Mouse (Mus musculus) limb, embryonic 10.5 days (tissue): ENCODE results near the gene Tbr1. TPM values are rescaled to one million over a fixed set of nuclear protein-coding genes. Genes with fewer than 3 reads are reported as not detected.

ENCODE experiments used
- DNase-seq: peaks from one replicate; pipeline ENCODE4 v3.0.0-alpha.2; 2017; ENCODE audit warnings: low spot score
- H3K27ac ChIP-seq: fragments of 300-500 bp; sonication (generic); 2 replicates; pipeline ENCODE4 v1.5.1; 2016; ENCODE audit warnings: mild to moderate bottlenecking
- H3K27me3 ChIP-seq: fragments of 300-500 bp; sonication (generic); 2 replicates; pipeline ENCODE4 v1.6.1; 2016; ENCODE audit warnings: low read depth, mild to moderate bottlenecking; ENCODE audit not compliant: poor library complexity, severe bottlenecking
- H3K36me3 ChIP-seq: fragments of 300-500 bp; sonication (generic); 2 replicates; pipeline ENCODE4 v1.6.1; 2016; ENCODE audit warnings: mild to moderate bottlenecking, moderate library complexity
- H3K4me1 ChIP-seq: fragments of 300-500 bp; sonication (generic); 2 replicates; pipeline ENCODE4 v1.6.1; 2016
- H3K4me3 ChIP-seq: fragments of 300-500 bp; sonication (generic); 2 replicates; pipeline ENCODE4 v1.5.1; 2016; ENCODE audit warnings: mild to moderate bottlenecking, moderate library complexity
- H3K9me3 ChIP-seq: fragments of 300-500 bp; sonication (generic); replicated peaks from 2 replicates; pipeline ENCODE4 v1.6.1; 2016; ENCODE audit warnings: mild to moderate bottlenecking
- WGBS: fragments of 180-500 bp; shearing (Covaris S2); methylation state at CpG from one replicate; pipeline ENCODE4 v1.1.7; 2016; 5-methylcytosine and 5-hydroxymethylcytosine counted together
- polyA plus RNA-seq: library from polyadenylated mRNA; unstranded; fragments of >200 nt; fragmentation: Nextera tagmentation; extraction: Ambion mirVana; gene quantifications from 2 replicates; pipeline ENCODE4 v1.2.1, GENCODE M21; 2016

Gene Tbr1
- polyA plus RNA-seq, 1 experiment from 2014 or later, result 0.10 TPM

DNA sequence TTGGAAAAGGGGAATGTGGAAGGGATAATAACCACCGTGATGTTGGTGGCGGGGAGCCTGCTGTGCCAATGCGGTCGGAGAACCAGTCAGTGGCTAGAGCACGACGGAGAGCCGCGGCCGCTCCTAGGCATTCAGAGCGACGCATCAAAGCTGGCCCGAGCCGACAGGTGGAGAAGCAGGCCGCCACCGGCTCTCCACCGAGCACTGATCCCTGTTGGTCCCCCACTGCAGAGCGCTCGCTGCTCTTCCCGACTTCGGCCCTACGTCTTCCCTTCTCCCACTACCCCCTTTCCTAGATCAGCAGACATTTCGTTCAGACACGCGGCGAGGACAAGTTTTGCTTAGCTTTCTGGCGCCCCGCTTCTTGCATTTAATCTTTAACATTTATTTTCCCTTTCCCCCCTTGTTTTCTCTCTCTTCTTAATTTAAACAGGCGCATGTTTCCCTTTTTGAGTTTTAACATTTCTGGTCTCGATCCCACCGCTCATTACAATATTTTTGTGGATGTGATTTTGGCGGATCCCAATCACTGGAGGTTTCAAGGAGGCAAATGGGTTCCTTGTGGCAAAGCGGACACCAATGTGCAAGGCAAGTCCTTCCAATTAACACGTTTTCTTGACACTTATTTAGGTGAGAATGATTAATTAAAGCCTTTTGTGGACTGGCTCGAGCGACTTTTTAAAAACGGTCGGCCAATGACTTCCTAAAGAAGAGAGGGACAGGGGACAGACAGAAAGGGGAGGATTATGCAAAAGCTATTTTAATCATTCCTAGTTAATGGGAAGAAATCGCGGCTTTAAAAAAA lies 3.0 kb downstream of the Tbr1 start:
- peaks cover 34% of the 10 kb centered on the region for H3K4me1 ChIP-seq
- no peak overlapping the region for H3K27ac ChIP-seq
- H3K27me3 ChIP-seq, result peaks cover 96% of the 10 kb centered on the region
- H3K9me3 ChIP-seq, result no peaks in the 10 kb centered on the region
- H3K4me3 ChIP-seq, result peak overlapping the region; percentile 22; the same call in 1 of the 2 replicates
- WGBS, result under 1% methylated on average over 39 of the region's 39 CpGs
- no peak for DNase-seq
- 0 out of 2 replicates have a peak, but pooled peaks cover under 1% of the 10 kb centered on the region for H3K36me3 ChIP-seq

DNA sequence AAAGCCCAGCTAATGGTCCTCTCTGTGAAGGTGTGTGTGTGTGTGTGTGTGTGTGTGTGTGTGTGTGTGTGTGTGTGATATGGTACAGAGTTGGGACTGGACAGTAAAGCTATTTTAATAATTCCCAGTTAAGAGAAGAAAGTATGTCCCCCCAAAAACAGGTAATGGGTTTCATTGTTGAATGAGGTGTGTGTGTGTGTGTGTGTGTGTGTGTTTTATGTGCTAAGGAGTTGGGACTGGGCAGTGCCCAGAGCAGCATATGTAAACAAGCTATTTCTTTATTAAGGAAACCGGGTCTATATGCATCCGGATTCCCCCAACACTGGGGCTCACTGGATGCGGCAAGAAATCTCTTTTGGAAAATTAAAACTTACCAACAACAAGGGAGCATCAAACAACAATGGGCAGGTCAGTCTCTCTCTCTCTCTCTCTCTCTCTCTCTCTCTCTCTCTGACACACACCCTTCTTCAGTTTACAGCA lies 3.7 kb downstream of the Tbr1 start:
- peaks cover 100% of the 10 kb centered on the region for H3K27me3 ChIP-seq
- DNase-seq, result peak; percentile 31

DNA sequence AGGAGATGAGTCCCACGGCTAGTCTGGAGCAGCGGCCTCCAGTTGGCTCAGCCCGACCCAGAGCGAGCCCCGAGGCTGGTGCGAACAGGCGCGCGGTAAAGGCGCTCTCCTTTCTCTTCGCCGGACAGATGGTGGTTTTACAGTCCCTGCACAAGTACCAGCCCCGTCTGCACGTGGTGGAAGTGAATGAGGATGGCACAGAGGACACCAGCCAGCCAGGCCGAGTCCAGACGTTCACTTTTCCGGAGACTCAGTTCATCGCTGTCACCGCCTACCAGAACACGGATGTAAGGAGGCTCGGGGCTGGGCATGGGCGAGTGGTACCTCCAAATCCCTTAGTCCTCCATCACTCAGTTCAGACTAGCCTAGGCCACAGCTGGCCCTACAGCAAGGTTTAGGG lies 4.4 kb downstream of the Tbr1 start:
- H3K27ac ChIP-seq, result no peak overlapping the region
- peak overlapping the region; percentile 27 for H3K4me3 ChIP-seq
- peaks cover 100% of the 10 kb centered on the region for H3K27me3 ChIP-seq
- WGBS, result 0% methylated on average over 22 of the region's 22 CpGs
- no peaks in the 10 kb centered on the region for H3K9me3 ChIP-seq
- peaks cover 44% of the 10 kb centered on the region for H3K4me1 ChIP-seq
- peak; percentile 71 for DNase-seq
- H3K36me3 ChIP-seq, result no peaks in the 10 kb centered on the region

More for the DNA sequence above, 3.7 kb downstream of the Tbr1 start:
- WGBS, result 0% methylated on average over 3 of the region's 3 CpGs
- no peaks in the 10 kb centered on the region for H3K36me3 ChIP-seq
- no peak overlapping the region for H3K27ac ChIP-seq
- H3K9me3 ChIP-seq, result no peaks in the 10 kb centered on the region
- H3K4me3 ChIP-seq, result no peak overlapping the region
- peaks cover 36% of the 10 kb centered on the region for H3K4me1 ChIP-seq

DNA sequence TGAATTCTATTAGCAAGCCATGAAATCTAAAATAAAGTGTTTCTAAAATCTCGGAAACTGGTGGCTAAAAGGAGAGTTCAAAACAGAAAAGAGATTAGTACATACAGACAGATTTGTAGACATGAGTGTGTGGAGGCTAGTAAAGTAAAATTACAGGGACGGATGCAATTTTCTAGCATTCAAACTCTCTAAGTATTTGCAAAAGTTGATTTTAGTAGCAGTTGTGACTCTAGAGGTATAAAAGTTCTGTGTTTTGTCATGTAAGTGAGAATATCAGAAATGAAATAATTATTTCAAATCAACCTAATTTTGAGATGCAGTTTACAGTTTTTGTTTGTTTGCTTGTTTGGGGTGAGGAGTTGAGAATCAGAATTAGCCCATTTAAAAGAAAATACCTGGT lies 5.1 kb downstream of the Tbr1 start:
- peaks cover 40% of the 10 kb centered on the region for H3K4me1 ChIP-seq
- peaks cover 100% of the 10 kb centered on the region for H3K27me3 ChIP-seq
- DNase-seq, result no peak
- no peak overlapping the region for H3K4me3 ChIP-seq
- no peaks in the 10 kb centered on the region for H3K36me3 ChIP-seq
- H3K27ac ChIP-seq, result no peak overlapping the region
- WGBS, result 23% methylated on average over 2 of the region's 2 CpGs
- no peaks in the 10 kb centered on the region for H3K9me3 ChIP-seq

DNA sequence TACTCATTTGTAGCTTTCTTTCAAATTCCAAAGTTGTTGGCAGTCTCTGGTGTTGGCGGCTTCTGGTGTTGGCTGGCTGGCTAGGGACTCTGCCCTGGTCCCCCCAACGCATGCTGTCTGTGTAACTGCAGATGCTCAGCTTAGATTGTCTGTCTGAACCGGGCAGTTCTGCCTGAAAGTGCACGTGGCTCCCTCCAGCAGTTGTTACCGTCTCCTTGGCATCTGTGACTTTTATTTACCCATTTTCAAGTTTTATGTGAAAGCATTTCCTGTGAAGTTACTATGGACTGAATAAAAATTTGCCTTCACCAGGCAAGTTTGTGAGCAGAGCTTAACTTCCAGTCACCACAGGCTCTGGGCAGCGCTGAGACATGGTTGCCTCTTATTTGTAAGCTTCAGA lies 6.0 kb downstream of the Tbr1 start:
- H3K9me3 ChIP-seq, result no peaks in the 10 kb centered on the region
- H3K4me1 ChIP-seq, result peaks cover 30% of the 10 kb centered on the region
- no peak overlapping the region for H3K27ac ChIP-seq
- no peaks in the 10 kb centered on the region for H3K36me3 ChIP-seq
- peaks cover 100% of the 10 kb centered on the region for H3K27me3 ChIP-seq
- WGBS, result 1% methylated on average over 6 of the region's 6 CpGs
- peak; percentile 55 for DNase-seq
- no peak overlapping the region for H3K4me3 ChIP-seq

DNA sequence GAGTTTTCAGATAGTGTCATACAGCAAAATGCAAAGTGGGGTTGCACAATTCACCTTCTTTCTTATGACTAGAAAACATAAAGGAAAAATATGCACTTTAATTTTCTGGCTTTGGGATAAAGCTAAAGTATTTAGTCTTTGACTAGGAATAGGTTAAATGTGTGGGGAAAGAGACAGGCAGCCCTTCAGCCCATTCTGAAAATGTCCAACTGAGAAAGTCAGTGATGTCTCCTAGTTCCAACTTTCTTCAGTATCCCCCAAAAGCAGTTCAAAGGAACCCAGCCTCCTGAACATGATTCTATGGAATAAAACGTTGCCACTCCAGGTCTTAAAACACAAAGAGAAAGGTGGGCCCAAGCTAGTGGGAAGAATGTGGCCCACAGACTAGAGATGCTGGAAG lies 6.7 kb downstream of the Tbr1 start:
- H3K4me1 ChIP-seq, result peaks cover 26% of the 10 kb centered on the region
- no peak overlapping the region for H3K27ac ChIP-seq
- peak; percentile 30 for DNase-seq
- no peak overlapping the region for H3K4me3 ChIP-seq
- H3K36me3 ChIP-seq, result no peaks in the 10 kb centered on the region
- WGBS, result 3% methylated on average over 1 of the region's 1 CpGs
- no peaks in the 10 kb centered on the region for H3K9me3 ChIP-seq
- peaks cover 100% of the 10 kb centered on the region for H3K27me3 ChIP-seq

DNA sequence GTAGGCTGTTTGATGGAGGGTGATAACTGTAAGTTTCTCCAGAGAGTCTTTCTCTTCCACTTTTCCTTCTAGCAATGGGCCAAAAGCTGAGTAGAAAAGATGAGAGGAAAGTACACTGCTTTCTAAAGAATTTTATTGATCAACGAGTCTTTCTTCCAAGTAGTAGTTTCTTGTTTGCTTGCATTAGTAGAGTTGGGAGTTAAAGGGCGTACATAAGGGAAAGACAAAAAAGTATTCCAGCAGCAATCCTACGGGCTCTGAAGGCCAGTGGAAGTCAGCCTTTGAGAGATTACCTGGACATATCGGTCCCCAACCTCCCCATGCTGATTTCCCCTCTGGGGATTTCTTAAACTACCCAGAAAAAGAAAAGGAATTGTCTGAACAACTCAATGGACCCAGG lies 8.0 kb downstream of the Tbr1 start:
- no peak overlapping the region for H3K4me3 ChIP-seq

DNA sequence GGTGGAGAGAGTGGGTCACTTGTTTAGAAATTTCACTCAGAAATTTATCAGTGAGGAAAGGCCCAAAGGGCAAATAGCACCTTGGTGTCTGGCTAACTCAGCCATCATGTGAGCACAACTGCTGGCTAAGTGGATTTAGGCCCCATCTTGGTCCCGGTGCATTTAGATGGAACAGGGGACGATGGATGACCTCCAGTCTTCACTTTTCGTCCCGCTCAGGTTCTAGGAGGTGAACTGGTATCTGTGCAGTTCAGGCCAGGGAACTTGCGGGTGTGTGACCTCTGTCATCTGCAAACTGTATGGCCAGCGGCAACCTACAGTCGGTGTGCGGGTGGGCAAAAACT lies 8.4 kb downstream of the Tbr1 start:
- peak overlapping the region; percentile 58 for H3K4me3 ChIP-seq
- DNase-seq, result peak; percentile 75
- no peaks in the 10 kb centered on the region for H3K36me3 ChIP-seq
- peaks cover 100% of the 10 kb centered on the region for H3K27me3 ChIP-seq
- WGBS, result 2% methylated on average over 8 of the region's 8 CpGs
- no peak overlapping the region for H3K27ac ChIP-seq
- no peaks in the 10 kb centered on the region for H3K9me3 ChIP-seq
- H3K4me1 ChIP-seq, result peaks cover 27% of the 10 kb centered on the region

More for the DNA sequence above, 8.0 kb downstream of the Tbr1 start:
- Histone ChIP-seq H3K4me1 (peaks cover 23% of the 10 kb centered on the region), H3K36me3 (no peaks in the 10 kb centered on the region), H3K27me3 (peaks cover 100% of the 10 kb centered on the region), H3K9me3 (no peaks in the 10 kb centered on the region), H3K27ac (no peak overlapping the region)
- WGBS, result 19% methylated on average over 4 of the region's 4 CpGs
- no peak for DNase-seq

DNA sequence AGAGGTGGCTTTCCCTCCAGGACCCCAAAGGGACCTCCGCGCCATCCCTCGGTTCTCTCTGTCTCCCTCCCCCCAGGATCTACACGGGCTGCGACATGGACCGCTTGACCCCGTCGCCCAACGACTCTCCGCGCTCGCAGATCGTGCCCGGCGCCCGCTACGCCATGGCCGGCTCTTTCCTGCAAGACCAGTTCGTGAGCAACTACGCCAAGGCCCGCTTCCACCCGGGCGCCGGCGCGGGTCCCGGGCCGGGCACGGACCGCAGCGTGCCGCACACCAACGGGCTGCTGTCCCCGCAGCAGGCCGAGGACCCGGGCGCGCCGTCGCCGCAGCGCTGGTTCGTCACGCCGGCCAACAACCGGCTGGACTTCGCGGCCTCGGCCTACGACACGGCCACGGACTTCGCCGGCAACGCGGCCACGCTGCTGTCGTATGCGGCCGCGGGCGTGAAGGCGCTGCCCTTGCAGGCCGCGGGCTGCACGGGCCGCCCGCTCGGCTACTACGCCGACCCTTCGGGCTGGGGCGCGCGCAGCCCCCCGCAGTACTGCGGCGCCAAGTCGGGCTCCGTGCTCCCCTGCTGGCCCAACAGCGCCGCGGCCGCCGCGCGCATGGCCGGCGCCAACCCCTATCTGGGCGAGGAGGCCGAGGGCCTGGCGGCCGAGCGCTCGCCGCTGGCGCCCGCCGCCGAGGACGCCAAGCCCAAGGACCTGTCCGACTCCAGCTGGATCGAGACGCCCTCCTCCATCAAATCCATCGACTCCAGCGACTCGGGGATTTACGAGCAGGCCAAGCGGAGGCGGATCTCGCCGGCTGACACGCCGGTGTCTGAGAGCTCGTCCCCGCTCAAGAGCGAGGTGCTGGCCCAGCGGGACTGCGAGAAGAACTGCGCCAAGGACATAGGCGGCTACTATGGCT lies 9.0 kb downstream of the Tbr1 start:
- WGBS, result under 1% methylated on average over 121 of the region's 121 CpGs
- no peaks in the 10 kb centered on the region for H3K36me3 ChIP-seq
- H3K4me1 ChIP-seq, result peaks cover 27% of the 10 kb centered on the region
- DNase-seq, result peak; percentile 81
- peaks cover 99% of the 10 kb centered on the region for H3K27me3 ChIP-seq
- peak overlapping the region; percentile 82 for H3K27ac ChIP-seq
- H3K9me3 ChIP-seq, result no peaks in the 10 kb centered on the region
- H3K4me3 ChIP-seq, result peak overlapping the region; percentile 58

DNA sequence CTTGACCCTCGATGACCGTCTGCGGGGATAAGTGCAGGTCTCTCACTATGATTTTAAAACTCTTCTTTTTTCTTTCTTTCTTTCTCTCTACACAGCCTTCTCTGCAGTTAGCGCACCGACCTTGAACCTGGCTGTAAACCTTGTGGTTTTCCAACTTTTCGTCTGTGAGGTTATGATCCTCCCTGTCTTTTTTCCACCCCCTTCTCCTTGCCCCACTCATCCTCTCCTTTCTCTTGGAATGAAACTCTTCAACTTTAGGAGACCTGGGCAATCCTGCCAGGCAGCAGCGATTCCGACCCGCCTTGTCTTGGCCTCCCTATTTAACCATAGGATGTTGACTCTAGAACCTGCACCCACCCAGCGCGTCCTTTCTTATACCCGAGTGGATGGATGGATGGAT lies 9.8 kb downstream of the Tbr1 start:
- peaks cover 98% of the 10 kb centered on the region for H3K27me3 ChIP-seq
- WGBS, result under 1% methylated on average over 12 of the region's 12 CpGs
- peak; percentile 59 for DNase-seq
- no peak overlapping the region for H3K27ac ChIP-seq
- H3K36me3 ChIP-seq, result no peaks in the 10 kb centered on the region
- peak overlapping the region; percentile 58 for H3K4me3 ChIP-seq
- no peaks in the 10 kb centered on the region for H3K9me3 ChIP-seq
- peaks cover 23% of the 10 kb centered on the region for H3K4me1 ChIP-seq

DNA sequence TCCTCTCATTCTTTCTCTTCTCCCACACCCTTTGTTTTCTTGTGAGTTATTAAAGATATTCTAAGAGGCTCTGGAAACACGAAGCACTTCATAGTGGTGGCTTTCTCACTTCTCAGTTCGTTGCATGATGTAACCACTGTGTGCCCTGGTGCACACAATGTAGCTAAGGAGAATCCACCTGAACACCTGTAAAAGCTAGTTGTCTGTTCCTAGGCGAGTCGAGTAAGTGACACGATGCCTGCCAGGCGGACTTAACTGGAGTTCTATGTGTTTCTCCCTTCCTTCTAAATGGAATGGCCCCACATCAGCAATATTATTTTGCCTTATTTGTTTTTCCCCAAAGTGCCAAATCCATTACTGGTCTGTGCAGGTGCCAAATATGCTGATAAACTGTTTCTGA lies 10.4 kb downstream of the Tbr1 start:
- no peak overlapping the region for H3K27ac ChIP-seq
- WGBS, result 6% methylated on average over 6 of the region's 6 CpGs
- peaks cover 23% of the 10 kb centered on the region for H3K4me1 ChIP-seq
- H3K9me3 ChIP-seq, result no peaks in the 10 kb centered on the region
- H3K36me3 ChIP-seq, result no peaks in the 10 kb centered on the region
- peaks cover 98% of the 10 kb centered on the region for H3K27me3 ChIP-seq
- DNase-seq, result peak; percentile 38
- H3K4me3 ChIP-seq, result no peak overlapping the region

DNA sequence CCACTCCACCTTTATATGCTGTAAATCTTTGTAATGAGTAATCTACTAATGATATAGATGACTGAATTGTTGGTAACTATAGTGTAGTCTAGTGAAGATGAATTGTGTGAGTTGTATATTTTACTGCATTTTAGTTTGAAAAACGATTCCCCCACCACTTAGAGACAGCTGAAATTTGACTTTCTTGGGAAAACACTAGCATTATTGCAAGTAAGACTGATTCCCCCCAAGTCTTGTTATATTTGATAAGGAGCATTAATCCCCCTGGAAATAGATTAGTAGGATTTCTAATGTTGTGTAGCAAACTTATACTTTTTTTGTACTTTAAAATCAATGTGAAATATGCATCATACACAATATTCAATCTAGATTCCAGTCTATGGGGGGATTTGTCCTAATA lies 10.8 kb downstream of the Tbr1 start:
- Histone ChIP-seq H3K4me3 (no peak overlapping the region), H3K9me3 (no peaks in the 10 kb centered on the region)

More for the DNA sequence above, 10.8 kb downstream of the Tbr1 start:
- Histone ChIP-seq H3K27ac (no peak overlapping the region), H3K4me1 (peaks cover 23% of the 10 kb centered on the region), H3K27me3 (peaks cover 98% of the 10 kb centered on the region), H3K36me3 (no peaks in the 10 kb centered on the region)
- no peak for DNase-seq
- 20% methylated on average over 1 of the region's 1 CpGs for WGBS
